Mouse (Mus musculus) brain, adult 2 months (tissue): Measurements from ENCODE around the gene Gm17535.
A peak's percentile ranks its signal among the peaks of the same experiment; 100 is the strongest.
"Not testable (repeated sequence)": the region's sequence is repeated elsewhere in the genome, so short reads cannot be mapped to it uniquely, and the experiment has no call there.

Experiments
- DNase-seq: peaks from one replicate; pipeline ENCODE4 v3.0.0; 2011; ENCODE audit warnings: low read depth, low spot score

Gene Gm17535

GRCm38 (mm10) chr9:3034299-3034698 lies at the start of gene Gm17535:
Gene Gm17535 (plus strand): TSS chr9:3034599.
- not testable (repeated sequence) for DNase-seq

DNA sequence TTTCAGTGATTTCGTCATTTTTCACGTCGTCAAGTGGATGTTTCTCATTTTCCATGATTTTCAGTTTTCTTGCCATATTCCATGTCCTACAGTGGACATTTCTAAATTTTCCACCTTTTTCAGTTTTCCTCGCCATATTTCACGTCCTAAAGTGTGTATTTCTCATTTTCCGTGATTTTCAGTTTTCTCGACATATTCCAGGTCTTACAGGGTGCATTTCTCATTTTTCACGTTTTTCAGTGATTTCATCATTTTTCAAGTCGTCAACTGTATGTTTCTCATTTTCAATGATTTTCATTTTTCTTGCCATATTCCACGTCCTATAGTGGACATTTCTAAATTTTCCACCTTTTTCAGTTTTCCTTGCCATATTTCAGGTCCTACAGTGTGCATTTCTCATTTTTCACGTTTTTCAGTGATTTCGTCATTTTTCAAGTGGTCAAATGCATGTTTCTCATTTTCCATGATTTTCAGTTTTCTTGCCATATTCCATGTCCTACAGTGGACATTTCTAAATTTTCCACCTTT lies 33.9 kb upstream of the Gm17535 start, which contains the start of gene Gm10722:
TSS of gene Gm10722 (plus strand) at position 478 of the 528 bp plus-strand sequence.
- peak; percentile 21 for DNase-seq

GRCm38 (mm10) chr9:3001006-3001405 lies 33.4 kb upstream of the Gm17535 start:
- DNase-seq = not testable (repeated sequence)

GRCm38 (mm10) chr9:3001948-3002659 lies 32.3 kb upstream of the Gm17535 start:
- DNase-seq = peak; percentile 5

GRCm38 (mm10) chr9:3002794-3003396 lies 31.5 kb upstream of the Gm17535 start, which contains the start of gene Gm11168:
Gene Gm11168 (plus strand): TSS chr9:3003346.
- DNase-seq = not testable (repeated sequence)

DNA sequence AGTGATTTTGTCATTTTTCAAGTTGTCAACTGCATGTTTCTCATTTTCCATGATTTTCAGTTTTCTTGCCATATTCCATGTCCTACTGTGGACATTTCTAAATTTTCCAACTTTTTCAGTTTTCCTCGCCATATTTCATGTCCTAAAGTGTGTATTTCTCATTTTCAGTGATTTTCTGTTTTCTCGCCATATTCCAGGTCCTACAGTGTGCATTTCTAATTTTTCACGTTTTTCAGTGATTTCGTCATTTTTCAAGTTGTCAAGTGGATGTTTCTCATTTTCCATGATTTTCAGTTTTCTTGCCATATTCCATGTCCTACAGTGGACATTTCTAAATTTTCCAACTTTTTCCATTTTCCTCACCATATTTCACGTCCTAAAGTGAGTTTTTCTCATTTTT lies 28.2 kb upstream of the Gm17535 start:
- DNase-seq = not testable (repeated sequence)

- DNase-seq = not testable (repeated sequence)
These were observed 27.8 kb upstream of the Gm17535 start for GRCm38 (mm10) chr9:3006636-3007035.

DNA sequence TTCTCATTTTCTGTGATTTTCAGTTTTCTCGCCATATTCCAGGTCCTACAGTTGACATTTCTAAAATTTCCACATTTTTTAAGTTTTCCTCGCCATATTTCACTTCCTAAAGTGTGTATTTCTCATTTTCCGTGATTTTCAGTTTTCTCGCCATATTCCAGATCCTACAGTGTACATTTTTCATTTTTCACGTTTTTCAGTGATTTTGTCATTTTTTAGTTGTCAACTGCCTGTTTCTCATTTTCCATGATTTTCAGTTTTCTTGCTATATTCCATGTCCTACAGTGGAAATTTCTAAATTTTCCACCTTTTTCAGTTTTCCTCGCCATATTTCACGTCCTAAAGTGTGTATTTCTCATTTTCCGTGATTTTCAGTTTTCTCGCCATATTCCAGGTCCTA lies 27.1 kb upstream of the Gm17535 start:
- peak; percentile 1 for DNase-seq

GRCm38 (mm10) chr9:3009331-3009730 lies 25.1 kb upstream of the Gm17535 start:
- not testable (repeated sequence) for DNase-seq

DNA sequence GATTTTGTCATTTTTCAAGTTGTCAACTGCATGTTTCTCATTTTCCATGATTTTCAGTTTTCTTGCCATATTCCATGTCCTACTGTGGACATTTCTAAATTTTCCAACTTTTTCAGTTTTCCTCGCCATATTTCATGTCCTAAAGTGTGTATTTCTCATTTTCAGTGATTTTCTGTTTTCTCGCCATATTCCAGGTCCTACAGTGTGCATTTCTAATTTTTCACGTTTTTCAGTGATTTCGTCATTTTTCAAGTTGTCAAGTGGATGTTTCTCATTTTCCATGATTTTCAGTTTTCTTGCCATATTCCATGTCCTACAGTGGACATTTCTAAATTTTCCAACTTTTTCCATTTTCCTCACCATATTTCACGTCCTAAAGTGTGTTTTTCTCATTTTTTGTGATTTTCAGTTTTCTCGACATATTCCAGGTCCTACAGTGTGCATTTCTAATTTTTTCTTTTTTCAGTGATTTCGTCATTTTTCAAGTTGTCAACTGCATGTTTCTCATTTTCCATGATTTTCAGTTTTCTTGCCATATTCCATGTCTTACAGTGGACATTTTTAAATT lies 22.3 kb upstream of the Gm17535 start:
- not testable (repeated sequence) for DNase-seq

- not testable (repeated sequence) for DNase-seq
These were observed 21.6 kb upstream of the Gm17535 start, which contains the start of gene Gm10721 for GRCm38 (mm10) chr9:3012733-3013279. Gene Gm10721 (plus strand): TSS chr9:3013140.

DNA sequence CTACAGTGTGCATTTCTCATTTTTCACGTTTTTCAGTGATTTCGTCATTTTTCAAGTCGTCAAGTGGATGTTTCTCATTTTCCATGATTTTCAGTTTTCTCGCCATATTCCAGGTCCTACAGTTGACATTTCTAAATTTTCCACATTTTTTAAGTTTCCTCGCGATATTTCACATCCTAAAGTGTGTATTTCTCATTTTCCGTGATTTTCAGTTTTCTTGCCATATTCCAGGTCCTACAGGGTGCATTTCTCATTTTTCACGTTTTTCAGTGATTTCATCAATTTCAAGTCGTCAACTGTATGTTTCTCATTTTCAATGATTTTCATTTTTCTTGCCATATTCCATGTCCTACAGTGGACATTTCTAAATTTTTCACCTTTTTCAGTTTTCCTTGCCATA lies 19.0 kb upstream of the Gm17535 start, which contains the start of gene Gm10720:
TSS of gene Gm10720 (plus strand) at position 301 of the 400 bp plus-strand sequence.
- DNase-seq = not testable (repeated sequence)

- not testable (repeated sequence) for DNase-seq
These were observed 18.5 kb upstream of the Gm17535 start for GRCm38 (mm10) chr9:3015896-3016295.

GRCm38 (mm10) chr9:3017108-3017507 lies 17.3 kb upstream of the Gm17535 start, which contains the start of gene Gm10719:
Gene Gm10719 (plus strand): TSS chr9:3017408.
- not testable (repeated sequence) for DNase-seq

DNA sequence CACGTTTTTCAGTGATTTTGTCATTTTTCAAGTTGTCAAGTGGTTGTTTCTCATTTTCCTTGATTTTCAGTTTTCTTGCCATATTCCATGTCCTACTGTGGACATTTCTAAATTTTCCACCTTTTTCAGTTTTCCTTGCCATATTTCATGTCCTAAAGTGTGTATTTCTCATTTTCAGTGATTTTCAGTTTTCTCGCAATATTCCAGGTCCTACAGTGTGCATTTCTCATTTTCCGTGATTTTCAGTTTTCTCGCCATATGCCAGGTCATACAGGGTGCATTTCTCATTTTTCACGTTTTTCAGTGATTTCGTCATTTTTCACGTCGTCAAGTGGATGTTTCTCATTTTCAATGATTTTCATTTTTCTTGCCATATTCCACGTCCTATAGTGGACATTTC lies 15.5 kb upstream of the Gm17535 start:
- DNase-seq = not testable (repeated sequence)

- not testable (repeated sequence) for DNase-seq
These were observed 14.3 kb upstream of the Gm17535 start for GRCm38 (mm10) chr9:3019835-3020727.

DNA sequence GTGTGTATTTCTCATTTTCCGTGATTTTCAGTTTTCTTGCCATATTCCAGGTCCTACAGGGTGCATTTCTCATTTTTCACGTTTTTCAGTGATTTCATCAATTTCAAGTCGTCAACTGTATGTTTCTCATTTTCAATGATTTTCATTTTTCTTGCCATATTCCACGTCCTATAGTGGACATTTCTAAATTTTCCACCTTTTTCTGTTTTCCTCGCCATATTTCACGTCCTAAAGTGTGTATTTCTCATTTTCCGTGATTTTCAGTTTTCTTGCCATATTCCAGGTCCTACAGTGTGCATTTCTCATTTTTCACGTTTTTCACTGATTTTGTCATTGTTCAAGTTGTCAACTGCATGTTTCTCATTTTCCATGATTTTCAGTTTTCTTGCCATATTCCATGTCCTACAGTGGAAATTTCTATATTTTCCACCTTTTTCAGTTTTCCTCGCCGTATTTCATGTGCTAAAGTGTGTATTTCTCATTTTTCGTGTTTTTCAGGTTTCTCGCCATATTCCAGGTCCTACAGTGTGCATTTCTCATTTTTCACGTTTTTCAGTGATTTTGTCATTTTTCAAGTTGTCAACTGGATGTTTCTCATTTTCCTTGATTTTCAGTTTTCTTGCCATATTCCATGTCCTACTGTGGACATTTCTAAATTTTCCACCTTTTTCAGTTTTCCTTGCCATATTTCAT lies 11.9 kb upstream of the Gm17535 start:
- peak; percentile 16 for DNase-seq

- DNase-seq = not testable (repeated sequence)
These were observed 11.0 kb upstream of the Gm17535 start, which contains the start of gene Gm10718 for GRCm38 (mm10) chr9:3023312-3023984. Gene Gm10718 (plus strand): TSS chr9:3023547.

GRCm38 (mm10) chr9:3023985-3024648 lies 10.3 kb upstream of the Gm17535 start:
- DNase-seq = not testable (repeated sequence)
